Mouse (Mus musculus) left cerebral cortex, postnatal 25 days (tissue): ENCODE results near the gene Gm12258. TPM values are rescaled to one million over a fixed set of nuclear protein-coding genes. Genes with fewer than 3 reads are reported as not detected.

Experiments
- DNase-seq, 2 experiments: peaks; one replicate each; pipeline ENCODE4 v3.0.0; 2022; ENCODE audit warnings: low spot score in 2 of 2, mixed read lengths in 1 of 2
- intact Hi-C: fragments of 180-260 bp; cut with DNase I; formaldehyde crosslinking; loops from one replicate; pipeline ENCODE4 v1.15.1; 2025
- total RNA-seq, 2 experiments: library from RNA; stranded (reverse); gene quantifications; 2 replicates each; pipeline ENCODE4 v1.2.3; 2021

The Gm12258 gene
- total RNA-seq, 2 experiments from 2014 or later, result 18.4 to 21.5 TPM

DNA sequence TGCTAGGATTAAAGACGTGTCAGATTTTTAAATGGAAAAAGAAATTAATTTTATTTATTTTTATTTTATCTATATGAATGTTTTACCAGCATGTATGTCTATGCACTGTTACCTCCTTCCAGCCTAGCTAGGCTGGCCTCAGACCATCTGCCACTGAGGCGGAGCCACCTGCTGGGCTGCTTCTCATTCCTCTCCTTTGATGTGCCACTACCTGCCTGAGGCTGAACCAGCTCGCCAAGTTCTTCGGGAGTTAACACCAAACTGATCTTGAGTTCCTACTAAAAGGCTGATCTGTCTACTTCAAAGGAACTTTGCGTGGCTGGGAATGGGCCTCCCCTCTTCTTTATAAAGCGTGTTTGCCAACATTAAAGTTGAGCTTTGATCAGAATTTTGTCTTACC lies 47.5 kb downstream of the Gm12258 start:
- intact Hi-C loops, result no loop called here
- no peak for DNase-seq

DNA sequence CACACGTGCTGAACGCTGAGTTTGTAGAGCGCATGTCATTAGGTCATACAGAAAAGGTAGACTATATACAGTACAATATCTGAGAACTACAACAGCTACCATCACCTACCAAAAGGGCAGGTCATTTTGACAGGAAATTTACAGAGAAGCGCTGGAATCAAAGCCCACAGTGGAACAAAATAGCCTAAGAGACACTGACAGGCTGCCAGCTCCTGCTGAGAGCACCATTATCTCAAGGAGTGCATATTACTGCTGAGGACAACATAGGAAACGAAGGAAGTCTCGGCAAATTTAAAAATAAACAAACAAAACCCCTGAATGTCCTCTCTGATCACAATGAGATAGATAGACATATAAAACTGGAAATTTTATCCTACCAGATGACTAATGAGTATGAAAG lies 50.5 kb downstream of the Gm12258 start:
- intact Hi-C loops, result no loop called here
- no peak for DNase-seq

DNA sequence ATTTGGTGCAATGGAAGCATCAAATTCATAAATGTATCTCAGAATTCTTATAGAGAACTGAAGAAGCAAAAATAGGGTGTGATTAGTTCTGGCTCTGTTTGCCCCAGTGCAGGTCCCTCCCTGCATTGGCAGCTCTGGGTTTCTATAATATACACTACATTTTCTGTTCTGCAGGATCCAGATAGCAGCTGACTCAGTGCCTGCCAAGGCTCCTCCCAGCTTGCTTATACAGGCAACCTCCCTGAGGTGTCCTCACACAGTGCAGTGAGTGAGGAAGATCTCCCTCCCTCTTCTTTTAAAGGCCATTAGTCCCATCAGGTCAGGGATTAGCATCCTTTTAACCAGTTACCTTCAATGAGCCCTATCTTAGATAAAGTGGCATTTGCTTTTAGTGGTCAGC lies 54.1 kb downstream of the Gm12258 start:
- intact Hi-C loops, result no loop called here
- DNase-seq, result no peak

DNA sequence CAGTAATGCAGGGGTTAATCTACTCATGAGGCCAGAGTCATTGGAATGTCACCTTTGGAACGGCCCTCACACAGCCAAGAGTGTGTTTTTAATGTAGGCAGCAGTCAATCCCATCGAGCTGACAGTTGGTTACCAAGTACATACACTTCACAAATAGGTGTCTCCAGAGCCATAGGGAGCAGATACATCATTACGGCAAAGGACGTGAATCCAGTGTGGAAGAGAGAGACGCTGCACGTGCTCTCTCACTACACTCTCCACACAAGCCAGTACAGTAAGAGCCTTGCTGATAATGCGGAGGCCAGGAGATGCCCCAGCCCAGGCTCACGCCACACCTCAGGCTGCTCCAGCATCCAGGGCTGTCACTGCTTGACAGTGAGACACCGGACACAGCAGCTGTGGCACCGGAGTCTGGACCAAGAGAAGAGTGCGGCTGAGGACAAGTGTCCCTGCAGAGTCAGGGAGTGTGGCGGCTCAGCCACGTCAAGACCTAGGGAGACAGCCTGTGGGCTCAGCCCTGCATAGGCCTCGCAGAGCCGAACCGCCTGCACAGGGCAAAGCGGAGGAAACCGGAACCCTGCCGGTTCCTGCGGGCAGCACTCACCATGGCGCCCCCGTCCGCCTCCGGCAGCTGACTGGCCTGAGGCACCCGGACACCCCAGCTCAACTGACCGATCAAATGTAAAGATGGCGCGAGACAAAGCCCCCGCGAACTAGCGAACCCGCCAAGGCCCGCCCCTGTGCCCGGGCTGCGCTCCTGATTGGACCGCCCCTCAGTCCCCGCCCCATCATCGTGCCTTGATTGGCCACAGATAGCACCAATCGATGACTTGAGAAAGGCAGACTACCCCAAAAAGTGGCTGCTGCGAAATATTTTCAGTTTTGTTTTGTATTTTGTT lies 56.8 kb downstream of the Gm12258 start, which contains the start of gene Zfp39:
Gene Zfp39 (minus strand): TSS at position 715 of the 899 bp plus-strand sequence.
- intact Hi-C loops, result no loop called here
- DNase-seq, result peak; percentile 94 to 97

DNA sequence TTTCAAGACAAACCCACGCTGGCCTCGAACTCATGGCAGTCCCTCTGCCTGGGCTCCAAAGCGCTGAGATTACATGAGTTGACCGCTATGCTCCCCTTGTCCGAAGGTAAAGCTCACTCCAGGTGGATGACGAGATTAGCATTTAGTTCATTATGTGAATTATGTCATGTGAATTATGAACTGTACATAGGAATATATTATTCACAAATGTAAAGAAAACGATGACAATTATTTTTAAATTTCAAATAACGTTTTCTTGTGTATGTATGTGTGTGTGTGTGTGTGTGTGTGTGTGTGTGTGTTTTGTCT lies 57.4 kb downstream of the Gm12258 start:
- DNase-seq, result no peak
- intact Hi-C loops, result no loop called here

DNA sequence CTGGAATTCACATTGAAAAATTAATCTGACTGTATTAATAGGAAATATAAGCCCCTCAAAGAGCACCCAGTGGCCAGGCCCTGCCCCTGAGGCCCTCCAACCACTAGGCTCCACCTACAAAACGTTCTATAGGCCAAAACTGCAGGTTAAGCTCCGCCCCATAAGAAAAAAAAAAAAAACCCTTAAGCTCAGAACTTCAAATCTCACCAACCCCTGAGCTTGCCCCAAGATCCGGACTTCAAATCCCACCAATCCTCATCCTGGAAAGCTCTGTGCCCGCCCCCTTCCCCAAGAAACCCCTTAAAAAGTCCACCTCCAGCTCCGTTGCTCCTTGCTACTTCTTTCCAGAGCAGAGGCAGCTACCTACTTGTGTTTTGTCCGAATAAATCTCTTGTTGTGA lies 57.9 kb downstream of the Gm12258 start:
- peak in 1 of 2 experiments; percentile 9 for DNase-seq
- intact Hi-C loops, result no loop called here

Other genes starting within 250 kb of the Gm12258 start
- gene 2210407C18Rik, start 231.1 kb upstream of the Gm12258 start, total RNA-seq, result not detected
- gene Olfr323, start 216.7 kb upstream of the Gm12258 start, total RNA-seq, result not detected
- not detected for gene Trim58, start 206.7 kb upstream of the Gm12258 start, total RNA-seq
- not detected for gene Olfr322, start 188.4 kb upstream of the Gm12258 start, total RNA-seq
- not detected for gene Olfr320, start 166.1 kb upstream of the Gm12258 start, total RNA-seq
- not detected for gene Olfr319, start 148.0 kb upstream of the Gm12258 start, total RNA-seq
- not detected for gene Olfr318, start 123.1 kb upstream of the Gm12258 start, total RNA-seq
- not detected for gene Olfr317, start 107.9 kb upstream of the Gm12258 start, total RNA-seq
- 1 to 10 TPM in 1 of 2 experiments, under 1 TPM in 1; 0.44 to 1.1 TPM for gene Olfr316, start 94.4 kb upstream of the Gm12258 start, total RNA-seq
- gene Olfr315, start 74.0 kb upstream of the Gm12258 start, total RNA-seq, result not detected
- not detected for gene Olfr314, start 64.2 kb upstream of the Gm12258 start, total RNA-seq
- 1 to 10 TPM; 1.2 to 3.0 TPM for gene Fam183b, start 45.2 kb upstream of the Gm12258 start, total RNA-seq
- gene Olfr313, start 32.2 kb upstream of the Gm12258 start, total RNA-seq, result not detected
- gene Olfr312, start 17.9 kb upstream of the Gm12258 start, total RNA-seq, result not detected
- under 1 TPM in 1 of 2 experiments, not detected in 1; 0.21 TPM for gene Olfr311, start 7.9 kb upstream of the Gm12258 start, total RNA-seq
- gene 2810021J22Rik, start 20.1 kb downstream of the Gm12258 start, total RNA-seq, result 10 to 100 TPM in 1 of 2 experiments, 1 to 10 TPM in 1; 9.3 to 10.2 TPM
- 1 to 10 TPM; 8.2 to 9.4 TPM for gene Zfp39, start 57.1 kb downstream of the Gm12258 start, total RNA-seq
- gene Btnl10, start 70.8 kb downstream of the Gm12258 start, total RNA-seq, result not detected
- 100 to 1,000 TPM; 480 to 498 TPM for gene Rnf187, start 91.8 kb downstream of the Gm12258 start, total RNA-seq
- 100 to 1,000 TPM in 1 of 2 experiments, 10 to 100 TPM in 1; 90.4 to 111 TPM for gene Hist3h2ba, start 101.8 kb downstream of the Gm12258 start, total RNA-seq
- 10 to 100 TPM; 62.2 to 64.8 TPM for gene Hist3h2a, start 107.5 kb downstream of the Gm12258 start, total RNA-seq
- gene Trim17, start 107.5 kb downstream of the Gm12258 start, total RNA-seq, result 1 to 10 TPM; 5.4 TPM
- gene Trim11, start 130.9 kb downstream of the Gm12258 start, total RNA-seq, result 10 to 100 TPM; 21.5 to 23.7 TPM